9 mouse cellular contexts compared by ENCODE assay signal in the genomic region with DNA sequence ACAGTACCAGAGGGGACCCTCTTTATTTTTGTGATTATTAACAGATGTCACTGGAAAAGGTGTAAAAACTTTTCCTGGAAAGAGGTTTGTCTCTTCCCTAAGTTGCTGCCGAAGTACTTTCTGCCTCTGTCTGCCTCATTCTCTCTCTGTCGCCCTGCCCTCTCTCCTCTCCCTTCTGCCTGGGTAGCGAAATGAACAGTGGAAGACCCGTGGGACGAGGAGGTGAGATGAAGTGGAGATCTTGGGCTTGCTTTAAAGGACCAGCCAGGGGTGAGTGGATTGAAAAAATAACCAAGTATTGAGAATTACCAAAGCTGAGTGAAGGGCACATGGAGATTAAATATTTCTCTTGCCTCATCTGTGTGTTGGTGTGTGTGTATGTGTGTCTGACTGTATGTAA. TPM values are rescaled to one million over a fixed set of nuclear protein-coding genes. Genes with fewer than 3 reads are reported as not detected.
DNase-seq lines count a peak whose midpoint lies in the region; ATAC-seq lines count a peak whose summit lies in the region.
"Had no signal": no experiment of that assay in that cellular context is flagged by ENCODE, and none has a peak within 500 bp of the region (broad histone marks: within the 10 kb centered on the region; RNA-seq: fewer than 3 reads in every experiment).

No protein-coding gene starts in this region.

- no peaks in the 10 kb centered on the region for H3K4me1 ChIP-seq in lung, embryonic 16.5 days (replicated peaks; ENCODE audit: control insufficient read depth, insufficient read depth, low read length)
- peaks cover 13% of the 10 kb centered on the region for H3K4me1 ChIP-seq in intestine, embryonic 14.5 days (replicated peaks; ENCODE audit: control insufficient read depth, insufficient read depth, low read length)
- peaks cover 11% of the 10 kb centered on the region for H3K4me1 ChIP-seq in neural tube, embryonic 15.5 days

- peak; percentile 63 for DNase-seq in heart, adult 11 months
- no peak for DNase-seq in heart, postnatal 25 days (ENCODE audit: low spot score)
- no peak for DNase-seq in lung, postnatal 14 days
- DNase-seq in intestine, embryonic 14.5 days (ENCODE audit: low spot score), result peak; percentile 50
- DNase-seq in B cell, adult 2 months, result no peak
- DNase-seq in gastrocnemius, postnatal 25 days, result no peak

- ATAC-seq in lung, embryonic 16.5 days (ENCODE audit: low read depth), result no peak
- no peak for ATAC-seq in intestine, embryonic 14.5 days (replicated peaks; ENCODE audit: low FRiP score, low TSS enrichment, low read depth)
- no peak for ATAC-seq in neural tube, embryonic 15.5 days (ENCODE audit: low FRiP score)

- H3K9me3 ChIP-seq in lung, embryonic 16.5 days (ENCODE audit: control insufficient read depth, low read length), result no peaks in the 10 kb centered on the region
- H3K9me3 ChIP-seq in intestine, embryonic 14.5 days (ENCODE audit: control insufficient read depth, low read length), result no peaks in the 10 kb centered on the region
- H3K9me3 ChIP-seq in neural tube, embryonic 15.5 days (replicated peaks), result no peaks in the 10 kb centered on the region

- no peak overlapping the region for H3K27ac ChIP-seq in lung, embryonic 16.5 days (ENCODE audit: low read length)
- no peak overlapping the region for H3K27ac ChIP-seq in intestine, embryonic 14.5 days (ENCODE audit: low read depth)
- H3K27ac ChIP-seq in neural tube, embryonic 15.5 days (replicated peaks), result no peak overlapping the region

- peak overlapping the region; percentile 39 for H3K4me2 ChIP-seq in lung, embryonic 16.5 days (ENCODE audit: low read depth, low read length)
- peak overlapping the region; percentile 53; the same call in 1 of the 2 replicates for H3K4me2 ChIP-seq in intestine, embryonic 14.5 days (ENCODE audit: low read length)
- peak overlapping the region; percentile 79 for H3K4me2 ChIP-seq in neural tube, embryonic 15.5 days

- peak overlapping the region; percentile 31 for H3K4me3 ChIP-seq in lung, embryonic 16.5 days (ENCODE audit: low read length)
- no peak overlapping the region; the same call in 1 of the 2 replicates for H3K4me3 ChIP-seq in intestine, embryonic 14.5 days (ENCODE audit: low read depth, low read length)
- H3K4me3 ChIP-seq in neural tube, embryonic 15.5 days (replicated peaks), result peak overlapping the region; percentile 41

- 25% methylated on average over 5 of the region's 5 CpGs for WGBS in lung, embryonic 16.5 days
- 32% methylated on average over 5 of the region's 5 CpGs for WGBS in intestine, embryonic 14.5 days
- WGBS in neural tube, embryonic 15.5 days, result 43% methylated on average over 5 of the region's 5 CpGs

- no peaks in the 10 kb centered on the region for H3K27me3 ChIP-seq in lung, embryonic 16.5 days (ENCODE audit: control insufficient read depth, insufficient read depth, low read depth, low read length)
- H3K27me3 ChIP-seq in intestine, embryonic 14.5 days (replicated peaks; ENCODE audit: control insufficient read depth, insufficient read depth, low read length), result 0 out of 2 replicates have a peak, but pooled peaks cover 7% of the 10 kb centered on the region
- H3K27me3 ChIP-seq in neural tube, embryonic 15.5 days (replicated peaks), result no peaks in the 10 kb centered on the region

- H3K36me3 ChIP-seq in lung, embryonic 16.5 days (ENCODE audit: control insufficient read depth, insufficient read depth, low read length), result no peaks in the 10 kb centered on the region
- no peaks in the 10 kb centered on the region for H3K36me3 ChIP-seq in intestine, embryonic 14.5 days (ENCODE audit: control insufficient read depth, insufficient read depth, low read length)
- H3K36me3 ChIP-seq in neural tube, embryonic 15.5 days, result no peaks in the 10 kb centered on the region

- H3K9ac ChIP-seq in lung, embryonic 16.5 days (ENCODE audit: low read length), result peak overlapping the region; percentile 25; the same call in 1 of the 2 replicates
- H3K9ac ChIP-seq in intestine, embryonic 14.5 days (ENCODE audit: low read length), result no peak overlapping the region
- H3K9ac ChIP-seq in neural tube, embryonic 15.5 days (replicated peaks), result peak overlapping the region; percentile 51; the same call in 1 of the 2 replicates

- intact Hi-C loops in heart, postnatal 25 days (cut with DNase I), result no loop called here

RNA-seq across cellular contexts. Expression of gene Prss35, which starts 0.6 kb away (rescaled TPM):
- total RNA-seq in heart, postnatal 25 days (2021), result under 1 TPM; 0.34 to 0.45 TPM
- 40.0 and 48.1 TPM in 2 replicates for polyA plus RNA-seq in lung, embryonic 16.5 days (2015; fragmentation: Nextera tagmentation; extraction: Ambion mirVana)
- 9.6 and 9.7 TPM in 2 replicates for polyA plus RNA-seq in intestine, embryonic 14.5 days (2014; fragmentation: Nextera tagmentation; extraction: Ambion mirVana)
- polyA plus RNA-seq in neural tube, embryonic 15.5 days (2015; fragmentation: Nextera tagmentation; extraction: Ambion mirVana), result 11.0 and 12.4 TPM in 2 replicates
- under 1 TPM in 1 of 2 experiments, not detected in 1; 0.28 TPM for total RNA-seq in gastrocnemius, postnatal 25 days (2021)
- total RNA-seq: monocyte, adult 5-6 weeks had no signal

RNA-seq across cellular contexts. Expression of gene Me1, which starts 48.3 kb away (rescaled TPM):
- 10 to 100 TPM; 86.7 to 92.3 TPM for total RNA-seq in heart, postnatal 25 days (2021)
- 24.8 and 26.2 TPM in 2 replicates for polyA plus RNA-seq in lung, embryonic 16.5 days (2015; fragmentation: Nextera tagmentation; extraction: Ambion mirVana)
- polyA plus RNA-seq in intestine, embryonic 14.5 days (2014; fragmentation: Nextera tagmentation; extraction: Ambion mirVana), result 11.2 and 11.6 TPM in 2 replicates
- 47.1 and 54.1 TPM in 2 replicates for polyA plus RNA-seq in neural tube, embryonic 15.5 days (2015; fragmentation: Nextera tagmentation; extraction: Ambion mirVana)
- 100 to 1,000 TPM; 122 to 129 TPM for total RNA-seq in gastrocnemius, postnatal 25 days (2021)

Comparison
In these comparisons a context has a peak if more than half of its experiments do, and no peak if none do; other contexts are left out.
1. DNase-seq: peak in heart, adult 11 months (single experiment) and intestine, embryonic 14.5 days (single experiment); none in heart, postnatal 25 days (single experiment), lung, postnatal 14 days (single experiment), B cell, adult 2 months (0 of 2) and gastrocnemius, postnatal 25 days (single experiment).
2. Peak in every context shown above with its lines, with median percentiles within 50 percentile points of each other: H3K4me2 ChIP-seq.